Mouse (Mus musculus): Measurements from ENCODE around the gene Qtrt2.

- TF ChIP-seq CTCF (IDR thresholded peaks at IDR 0.05; ENCODE audit: control insufficient read depth, insufficient read depth, low read length) (no peak), POLR2A (IDR thresholded peaks at IDR 0.05; ENCODE audit: borderline replicate concordance, control insufficient read depth, low read depth, low read length) (no peak)
These were observed 39.3 kb upstream of the Qtrt2 start for GRCm38 (mm10) chr16:43965781-43966389.
